Mouse (Mus musculus) kidney, postnatal 36 days (tissue): ENCODE results near the gene Fastk.
A peak's percentile ranks its signal among the peaks of the same experiment; 100 is the strongest.

Source experiments
- DNase-seq, 2 experiments: peaks; one replicate each; pipeline ENCODE4 v3.0.0; 2021 to 2022; ENCODE audit warnings: mixed read lengths in 2 of 2

Gene Fastk

GRCm38 (mm10) chr5:24452691-24453233 is 7.7 kb upstream of the Fastk start:
- DNase-seq = peak in 1 of 2 experiments; percentile 34

- DNase-seq = peak in 1 of 2 experiments; percentile 50
Measured at GRCm38 (mm10) chr5:24452030-24452690, 7.1 kb upstream of the Fastk start, which contains the start of gene Agap3. Agap3 (plus strand) TSS chr5:24452177.

- peak; percentile 90 to 92 for DNase-seq
Measured at GRCm38 (mm10) chr5:24451264-24452029, 6.4 kb upstream of the Fastk start.

- DNase-seq = peak; percentile 91 to 93
Measured at GRCm38 (mm10) chr5:24447624-24448298, 2.7 kb upstream of the Fastk start, which contains the start of gene Tmub1. Tmub1 (minus strand) TSS chr5:24447854.

GRCm38 (mm10) chr5:24446630-24447029 is 1.5 kb upstream of the Fastk start:
- DNase-seq = no peak

GRCm38 (mm10) chr5:24445428-24446080 is 467 bp upstream of the Fastk start:
- no peak for DNase-seq

- no peak for DNase-seq
Measured at GRCm38 (mm10) chr5:24443927-24444326, 1.2 kb downstream of the Fastk start.

- DNase-seq = no peak
Measured at GRCm38 (mm10) chr5:24443204-24443603, 1.9 kb downstream of the Fastk start.

GRCm38 (mm10) chr5:24442029-24442428 is 3.1 kb downstream of the Fastk start:
- no peak for DNase-seq

GRCm38 (mm10) chr5:24441187-24441586 is 3.9 kb downstream of the Fastk start:
- no peak for DNase-seq

GRCm38 (mm10) chr5:24433993-24434392 is 11.1 kb downstream of the Fastk start:
- no peak for DNase-seq

- DNase-seq = peak in 1 of 2 experiments; percentile 28
Measured at GRCm38 (mm10) chr5:24428596-24428995, 16.5 kb downstream of the Fastk start.

- DNase-seq = peak; percentile 90 to 91
Measured at GRCm38 (mm10) chr5:24427981-24428402, 17.1 kb downstream of the Fastk start.

GRCm38 (mm10) chr5:24427285-24427633 is 17.8 kb downstream of the Fastk start:
- no peak for DNase-seq

GRCm38 (mm10) chr5:24426556-24427284 is 18.4 kb downstream of the Fastk start:
- no peak for DNase-seq

GRCm38 (mm10) chr5:24426037-24426432 is 19.1 kb downstream of the Fastk start:
- DNase-seq = no peak

GRCm38 (mm10) chr5:24425421-24426036 is 19.6 kb downstream of the Fastk start:
- DNase-seq = peak; percentile 43 to 68

- peak; percentile 87 to 95 for DNase-seq
Measured at GRCm38 (mm10) chr5:24424861-24425411, 20.2 kb downstream of the Fastk start.

GRCm38 (mm10) chr5:24424004-24424781 is 20.9 kb downstream of the Fastk start:
- peak in 1 of 2 experiments; percentile 50 for DNase-seq
